Mouse (Mus musculus): ENCODE measurements around the gene Sympk. TPM values are rescaled to one million over a fixed set of nuclear protein-coding genes. Genes with fewer than 3 reads are reported as not detected.

Gene Sympk
- total RNA-seq, 2 experiments from 2014 or later, result 37.7 to 42.8 TPM

- ATAC-seq (replicated peaks; ENCODE audit: low FRiP score, poor library complexity, severe bottlenecking), result no peak
Measured at GRCm38 (mm10) chr7:19095751-19096110, 71.6 kb downstream of the Sympk start.

DNA sequence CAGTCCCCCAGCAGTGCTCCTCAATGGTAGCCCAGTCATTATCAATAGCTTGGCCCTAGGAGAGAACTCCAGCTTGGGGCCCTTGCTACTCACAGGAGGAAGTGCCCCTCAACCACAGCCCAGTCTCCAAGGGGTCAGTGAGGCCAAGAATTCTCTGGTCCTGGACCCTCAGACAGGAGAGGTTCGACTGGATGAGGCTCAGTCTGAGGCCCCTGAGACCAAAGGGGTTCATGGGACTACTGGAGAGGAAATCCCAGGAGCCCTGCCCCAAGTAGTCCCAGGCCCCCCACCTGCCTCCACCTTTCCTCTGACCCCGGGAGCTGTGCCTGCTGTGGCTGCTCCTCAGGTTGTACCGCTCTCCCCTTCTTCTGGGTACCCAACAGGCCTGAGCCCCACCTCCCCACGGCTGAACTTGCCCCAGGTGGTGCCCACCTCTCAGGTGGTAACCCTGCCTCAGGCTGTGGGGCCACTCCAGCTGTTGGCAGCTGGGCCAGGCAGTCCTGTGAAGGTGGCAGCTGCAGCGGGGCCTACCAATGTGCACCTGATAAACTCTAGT is 72.3 kb downstream of the Sympk start:
- no peak for ATAC-seq (replicated peaks; ENCODE audit: low FRiP score, poor library complexity, severe bottlenecking)

DNA sequence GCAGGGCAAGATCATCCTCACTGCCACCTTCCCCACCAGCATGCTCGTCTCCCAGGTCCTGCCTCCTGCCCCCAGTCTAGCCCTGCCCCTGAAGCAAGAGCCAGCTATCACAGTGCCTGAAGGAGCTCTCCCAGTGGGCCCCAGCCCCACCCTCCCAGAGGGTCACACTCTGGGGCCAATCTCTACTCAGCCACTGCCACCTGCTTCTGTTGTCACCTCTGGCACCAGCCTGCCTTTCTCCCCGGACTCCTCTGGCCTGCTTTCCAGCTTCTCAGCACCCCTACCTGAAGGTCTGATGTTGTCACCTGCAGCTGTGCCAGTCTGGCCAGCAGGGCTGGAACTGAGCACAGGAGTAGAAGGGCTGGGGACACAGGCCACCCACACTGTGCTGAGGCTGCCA is 73.0 kb downstream of the Sympk start:
- no peak for ATAC-seq (replicated peaks; ENCODE audit: low FRiP score, poor library complexity, severe bottlenecking)

DNA sequence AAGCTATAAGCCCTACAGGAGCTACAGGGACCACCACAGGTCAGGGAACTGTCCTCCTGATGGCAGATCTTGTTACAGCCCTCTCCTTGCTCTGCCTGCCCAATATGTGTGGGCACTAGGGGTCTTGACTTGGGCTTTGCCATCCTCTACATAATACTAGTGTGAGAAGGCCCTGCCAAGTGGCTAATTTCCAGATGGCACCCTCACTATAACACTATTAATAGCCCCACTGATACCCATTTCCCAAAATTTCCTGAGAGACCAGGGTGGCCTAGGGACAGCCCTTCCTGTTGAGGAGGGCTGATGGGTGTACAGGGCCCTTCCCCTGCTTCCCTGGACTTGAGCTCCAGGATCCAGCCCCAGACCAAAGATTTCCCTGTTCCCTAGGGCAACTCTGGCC is 73.7 kb downstream of the Sympk start:
- no peak for ATAC-seq (replicated peaks; ENCODE audit: low FRiP score, poor library complexity, severe bottlenecking)

DNA sequence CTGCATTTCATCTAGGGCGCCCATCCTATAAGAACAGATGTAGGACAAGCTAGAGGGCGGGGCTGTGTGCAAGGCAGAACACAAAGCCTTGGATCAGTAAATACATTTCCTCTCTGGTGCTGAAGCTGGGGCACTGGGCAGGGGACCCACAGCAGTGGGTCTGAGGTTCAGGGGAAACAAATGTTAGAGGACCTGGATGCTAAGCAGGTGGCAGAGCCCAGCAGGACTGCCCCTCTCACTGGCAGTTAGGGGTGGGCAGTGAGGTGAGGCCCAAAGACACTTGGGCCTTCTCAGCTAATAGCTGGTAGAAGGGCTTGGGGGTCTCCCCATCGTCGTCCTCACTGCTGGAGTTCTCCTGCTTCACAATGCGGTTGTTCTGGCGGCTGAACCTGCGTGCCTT is 74.6 kb downstream of the Sympk start:
- ATAC-seq (replicated peaks; ENCODE audit: low FRiP score, poor library complexity, severe bottlenecking), result no peak

GRCm38 (mm10) chr7:19100290-19100689 is 76.1 kb downstream of the Sympk start:
- no peak for ATAC-seq (replicated peaks; ENCODE audit: low FRiP score, poor library complexity, severe bottlenecking)

DNA sequence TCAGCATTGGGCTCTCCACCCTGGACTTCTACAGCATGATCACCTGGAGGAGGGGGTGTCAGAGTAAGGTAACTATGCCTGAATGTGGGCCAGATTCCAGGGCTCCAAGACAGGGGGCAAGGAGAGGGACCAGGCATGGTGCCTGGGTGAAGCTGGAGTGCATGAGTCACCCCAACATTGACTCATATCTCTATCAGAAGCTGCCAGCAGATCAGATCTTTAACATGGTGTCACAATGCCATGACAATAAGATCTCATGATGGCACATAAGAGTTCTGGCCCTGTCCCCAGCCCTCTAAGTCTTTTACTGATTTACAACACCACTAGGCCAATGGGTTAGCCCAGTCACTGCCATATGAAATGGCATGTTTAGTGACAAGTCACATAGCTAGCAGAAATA is 79.6 kb downstream of the Sympk start:
- no peak for ATAC-seq (replicated peaks; ENCODE audit: low FRiP score, poor library complexity, severe bottlenecking)

Other genes with a start within 250 kb of the Sympk start
- gene Psg19, start 225.9 kb upstream of the Sympk start, total RNA-seq (2015; ENCODE audit: low replicate concordance), result not detected in 2 replicates
- not detected in 2 replicates for gene Psg19, start 225.9 kb upstream of the Sympk start, total RNA-seq (2017; ENCODE audit: low replicate concordance)
- gene Psg17, start 202.8 kb upstream of the Sympk start, total RNA-seq (2015; ENCODE audit: low replicate concordance), result not detected in 2 replicates
- gene Psg17, start 202.8 kb upstream of the Sympk start, total RNA-seq (2017; ENCODE audit: low replicate concordance), result not detected in 2 replicates
- 2.9 TPM in 1 of 2 replicates, not detected in the other for gene Mill2, start 184.4 kb upstream of the Sympk start, total RNA-seq (2015; ENCODE audit: low replicate concordance)
- not detected in 2 replicates for gene Mill2, start 184.4 kb upstream of the Sympk start, total RNA-seq (2017; ENCODE audit: low replicate concordance)
- gene Pglyrp1, start 153.0 kb upstream of the Sympk start, total RNA-seq (2015; ENCODE audit: low replicate concordance), result 151 and 220 TPM in 2 replicates
- 10.8 and 18.9 TPM in 2 replicates for gene Pglyrp1, start 153.0 kb upstream of the Sympk start, total RNA-seq (2017; ENCODE audit: low replicate concordance)
- 10.1 and 19.8 TPM in 2 replicates for gene Ccdc61, start 114.0 kb upstream of the Sympk start, total RNA-seq (2015; ENCODE audit: low replicate concordance)
- gene Ccdc61, start 114.0 kb upstream of the Sympk start, total RNA-seq (2017; ENCODE audit: low replicate concordance), result 1.7 and 4.6 TPM in 2 replicates
- not detected in 2 replicates for gene Nova2, start 98.5 kb upstream of the Sympk start, total RNA-seq (2015; ENCODE audit: low replicate concordance)
- gene Nova2, start 98.5 kb upstream of the Sympk start, total RNA-seq (2017; ENCODE audit: low replicate concordance), result not detected in 2 replicates
- not detected in 2 replicates for gene Nanos2, start 37.0 kb upstream of the Sympk start, total RNA-seq (2015; ENCODE audit: low replicate concordance)
- gene Nanos2, start 37.0 kb upstream of the Sympk start, total RNA-seq (2017; ENCODE audit: low replicate concordance), result not detected in 2 replicates
- gene Mypop, start 33.1 kb upstream of the Sympk start, total RNA-seq (2015; ENCODE audit: low replicate concordance), result not detected in 2 replicates
- gene Mypop, start 33.1 kb upstream of the Sympk start, total RNA-seq (2017; ENCODE audit: low replicate concordance), result not detected in 2 replicates
- gene Irf2bp1, start 20.3 kb upstream of the Sympk start, total RNA-seq (2015; ENCODE audit: low replicate concordance), result 4.6 and 6.1 TPM in 2 replicates
- 3.3 and 6.5 TPM in 2 replicates for gene Irf2bp1, start 20.3 kb upstream of the Sympk start, total RNA-seq (2017; ENCODE audit: low replicate concordance)
- gene Foxa3, start 839 bp upstream of the Sympk start, total RNA-seq (2015; ENCODE audit: low replicate concordance), result not detected in 2 replicates
- gene Foxa3, start 839 bp upstream of the Sympk start, total RNA-seq (2017; ENCODE audit: low replicate concordance), result not detected in 2 replicates
- not detected in 2 replicates for gene Rsph6a, start 30.3 kb downstream of the Sympk start, total RNA-seq (2015; ENCODE audit: low replicate concordance)
- not detected in 2 replicates for gene Rsph6a, start 30.3 kb downstream of the Sympk start, total RNA-seq (2017; ENCODE audit: low replicate concordance)
- gene Dmwd, start 51.9 kb downstream of the Sympk start, total RNA-seq (2015; ENCODE audit: low replicate concordance), result 17.7 and 33.1 TPM in 2 replicates
- 13.1 and 19.4 TPM in 2 replicates for gene Dmwd, start 51.9 kb downstream of the Sympk start, total RNA-seq (2017; ENCODE audit: low replicate concordance)
- 15.9 and 18.4 TPM in 2 replicates for gene Dmpk, start 59.5 kb downstream of the Sympk start, total RNA-seq (2015; ENCODE audit: low replicate concordance)
- 4.2 and 5.0 TPM in 2 replicates for gene Dmpk, start 59.5 kb downstream of the Sympk start, total RNA-seq (2017; ENCODE audit: low replicate concordance)
- not detected in 2 replicates for gene Six5, start 70.2 kb downstream of the Sympk start, total RNA-seq (2015; ENCODE audit: low replicate concordance)
- 0.13 TPM in 1 of 2 replicates, not detected in the other for gene Six5, start 70.2 kb downstream of the Sympk start, total RNA-seq (2017; ENCODE audit: low replicate concordance)
- not detected in 2 replicates for gene Gm4969, start 94.0 kb downstream of the Sympk start, total RNA-seq (2015; ENCODE audit: low replicate concordance)
- not detected in 2 replicates for gene Gm4969, start 94.0 kb downstream of the Sympk start, total RNA-seq (2017; ENCODE audit: low replicate concordance)
- gene Fbxo46, start 95.5 kb downstream of the Sympk start, total RNA-seq (2015; ENCODE audit: low replicate concordance), result 4.7 and 5.0 TPM in 2 replicates
- gene Fbxo46, start 95.5 kb downstream of the Sympk start, total RNA-seq (2017; ENCODE audit: low replicate concordance), result 6.3 and 7.3 TPM in 2 replicates
- gene Qpctl, start 124.9 kb downstream of the Sympk start, total RNA-seq (2015; ENCODE audit: low replicate concordance), result 2.5 and 2.9 TPM in 2 replicates
- 1.9 TPM in 2 replicates for gene Qpctl, start 124.9 kb downstream of the Sympk start, total RNA-seq (2017; ENCODE audit: low replicate concordance)
- gene Snrpd2, start 125.3 kb downstream of the Sympk start, total RNA-seq (2015; ENCODE audit: low replicate concordance), result 15.5 and 22.0 TPM in 2 replicates
- 5.4 and 15.7 TPM in 2 replicates for gene Snrpd2, start 125.3 kb downstream of the Sympk start, total RNA-seq (2017; ENCODE audit: low replicate concordance)
- gene Gipr, start 141.8 kb downstream of the Sympk start, total RNA-seq (2015; ENCODE audit: low replicate concordance), result not detected in 2 replicates
- gene Gipr, start 141.8 kb downstream of the Sympk start, total RNA-seq (2017; ENCODE audit: low replicate concordance), result not detected in 2 replicates
- 2.5 TPM in 1 of 2 replicates, not detected in the other for gene Eml2, start 152.0 kb downstream of the Sympk start, total RNA-seq (2015; ENCODE audit: low replicate concordance)
- gene Eml2, start 152.0 kb downstream of the Sympk start, total RNA-seq (2017; ENCODE audit: low replicate concordance), result 1.3 TPM in 1 of 2 replicates, not detected in the other
- gene Gpr4, start 188.2 kb downstream of the Sympk start, total RNA-seq (2015; ENCODE audit: low replicate concordance), result not detected in 2 replicates
- gene Gpr4, start 188.2 kb downstream of the Sympk start, total RNA-seq (2017; ENCODE audit: low replicate concordance), result not detected in 2 replicates
- 19.8 and 25.6 TPM in 2 replicates for gene Opa3, start 204.0 kb downstream of the Sympk start, total RNA-seq (2015; ENCODE audit: low replicate concordance)
- gene Opa3, start 204.0 kb downstream of the Sympk start, total RNA-seq (2017; ENCODE audit: low replicate concordance), result 20.0 and 22.7 TPM in 2 replicates
- gene Vasp, start 247.4 kb downstream of the Sympk start, total RNA-seq (2015; ENCODE audit: low replicate concordance), result 34.0 and 58.7 TPM in 2 replicates
- 17.9 and 26.7 TPM in 2 replicates for gene Vasp, start 247.4 kb downstream of the Sympk start, total RNA-seq (2017; ENCODE audit: low replicate concordance)